Mouse (Mus musculus) erythroblast, adult 5-6 weeks (primary cell): ENCODE measurements around the gene Ssr1. TPM values are rescaled to one million over a fixed set of nuclear protein-coding genes. Genes with fewer than 3 reads are reported as not detected.
A peak's percentile ranks its signal among the peaks of the same experiment; 100 is the strongest.

Experiments
- ATAC-seq: replicated peaks from 2 replicates; pipeline ENCODE4 v1.8.0; 2016; ENCODE audit warnings: moderate number of reproducible peaks, mild to moderate bottlenecking, moderate TSS enrichment, inconsistent platforms; ENCODE audit not compliant: poor library complexity, low FRiP score, severe bottlenecking
- total RNA-seq, 2 experiments: library from RNA; stranded (forward) in 1 of 2; stranded (reverse) in 1 of 2; fragments of 150-400 nt in 1 of 2; fragments of 200-764, 138-1000 nt in 1 of 2; gene quantifications; 2 replicates each; pipeline versions ENCODE4 v1.2.3 to v1.2.4; 2015 to 2017; ENCODE audit warnings: low replicate concordance in 2 of 2

Ssr1 gene
- total RNA-seq (2015; ENCODE audit: low replicate concordance) (37.0 and 44.4 TPM in 2 replicates), total RNA-seq (2017; ENCODE audit: low replicate concordance) (37.4 and 46.7 TPM in 2 replicates)

- peak; percentile 97 for ATAC-seq
These were observed at the start of gene Ssr1 for GRCm38 (mm10) chr13:37993704-37994404. Gene Ssr1, minus strand, starts transcription at chr13:37994217.

DNA sequence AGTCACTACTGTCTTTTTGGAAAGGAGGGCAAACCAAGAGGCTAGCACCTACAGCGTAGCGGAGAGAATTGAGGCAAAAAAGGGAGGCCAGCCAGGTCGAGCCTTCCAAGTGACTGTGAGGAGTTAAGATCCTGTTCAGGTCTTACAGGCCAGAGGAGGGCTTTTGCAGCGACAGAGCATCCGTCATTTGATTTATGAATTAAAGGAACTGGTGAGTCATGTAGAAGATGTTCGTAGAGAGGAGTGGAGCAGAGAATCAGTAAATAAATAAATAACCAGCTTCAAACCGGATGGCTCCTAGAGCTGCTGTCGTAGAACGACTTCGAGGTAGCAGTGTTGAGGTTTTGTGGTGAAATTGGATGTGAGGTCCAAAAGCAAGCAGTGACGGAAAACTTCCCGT is 43.8 kb upstream of the Ssr1 start:
- peak; percentile 9; the same call in 1 of the 2 replicates for ATAC-seq

DNA sequence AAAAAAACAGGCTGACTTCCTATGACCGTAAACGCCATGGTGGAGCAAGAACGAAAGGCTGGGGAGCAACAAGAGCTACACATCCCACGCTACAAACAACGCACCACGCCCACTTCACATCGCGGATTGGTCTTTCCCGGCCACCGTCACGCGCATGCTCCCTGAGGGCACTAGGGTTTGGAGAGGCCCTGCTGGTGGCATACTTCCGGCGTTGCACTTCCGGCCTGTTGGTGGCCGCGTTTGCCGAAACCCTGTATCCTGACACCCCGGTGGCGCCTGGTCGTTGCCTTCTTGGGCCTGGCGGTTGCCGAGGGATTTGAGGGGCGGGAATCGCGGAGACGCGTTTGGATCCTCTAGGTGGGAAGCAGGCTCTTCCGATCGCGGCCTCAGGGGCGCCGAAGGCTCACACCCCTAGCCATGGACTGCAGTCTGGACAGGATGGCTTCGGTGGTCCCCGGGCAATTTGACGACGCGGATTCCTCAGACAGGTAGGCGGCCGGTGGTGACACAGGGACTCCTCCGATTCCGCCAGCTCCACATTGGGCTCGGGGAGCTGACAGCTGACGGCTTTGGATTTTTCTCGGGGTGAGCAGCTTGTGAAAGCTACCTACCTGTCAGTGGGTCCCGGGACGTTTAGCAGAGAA is 43.1 kb upstream of the Ssr1 start, which contains the start of gene Cage1:
Cage1 (minus strand) TSS at position 26 of the 644 bp plus-strand sequence.
- peak; percentile 93 for ATAC-seq

GRCm38 (mm10) chr13:38036343-38037043 is 42.5 kb upstream of the Ssr1 start, which contains the start of gene Riok1:
Gene Riok1, plus strand, starts transcription at chr13:38036995.
- peak; percentile 85 for ATAC-seq

- no peak for ATAC-seq
These were observed 34.4 kb upstream of the Ssr1 start for GRCm38 (mm10) chr13:38028407-38028806.

GRCm38 (mm10) chr13:38027618-38028248 is 33.7 kb upstream of the Ssr1 start:
- no peak for ATAC-seq

DNA sequence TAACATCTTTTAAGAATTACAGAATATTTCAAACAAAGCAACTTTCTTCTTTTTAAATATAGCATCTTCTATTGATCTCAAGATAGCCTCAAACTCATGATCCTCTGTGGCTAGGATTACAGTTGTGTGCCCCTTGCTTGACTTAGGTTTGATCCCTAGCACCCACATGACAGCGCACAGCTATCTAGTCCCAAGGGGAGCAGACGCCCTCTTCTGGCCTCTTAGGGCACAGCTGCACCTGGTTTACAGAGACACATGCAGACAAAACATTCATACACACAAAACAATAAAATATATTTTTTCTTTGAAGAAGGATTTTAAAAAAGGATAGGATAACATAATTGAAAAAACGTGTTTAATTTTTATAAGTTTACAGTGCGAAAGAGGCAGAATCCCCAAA is 31.9 kb upstream of the Ssr1 start:
- 0 out of 2 replicates have a peak, but pooled peaks have one; percentile 65 for ATAC-seq

GRCm38 (mm10) chr13:38018791-38019190 is 24.8 kb upstream of the Ssr1 start:
- no peak for ATAC-seq

DNA sequence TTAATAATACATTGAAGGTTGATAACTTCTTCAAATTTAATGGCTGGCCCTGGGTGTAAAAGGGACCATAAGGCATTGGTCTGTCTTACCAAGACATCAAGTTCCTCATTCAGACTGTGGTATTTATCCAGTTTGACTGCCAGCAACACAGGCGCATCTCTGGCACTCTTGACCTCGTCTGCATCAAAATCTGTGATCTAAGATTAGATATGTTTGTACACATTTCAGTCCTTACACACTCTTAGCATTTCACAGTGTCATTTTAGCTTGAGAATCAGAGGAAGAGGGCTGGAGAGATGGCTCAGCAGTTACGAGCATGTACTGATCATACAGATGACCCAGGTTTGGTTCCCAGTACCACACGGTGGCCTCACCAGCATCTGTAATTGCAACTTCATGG is 21.6 kb upstream of the Ssr1 start:
- ATAC-seq: no peak

- ATAC-seq: no peak
These were observed 18.4 kb upstream of the Ssr1 start for GRCm38 (mm10) chr13:38012436-38012835.

GRCm38 (mm10) chr13:38010444-38010910 is 16.5 kb upstream of the Ssr1 start:
- peak; percentile 90 for ATAC-seq

GRCm38 (mm10) chr13:38009721-38010408 is 15.8 kb upstream of the Ssr1 start:
- peak; percentile 90 for ATAC-seq

DNA sequence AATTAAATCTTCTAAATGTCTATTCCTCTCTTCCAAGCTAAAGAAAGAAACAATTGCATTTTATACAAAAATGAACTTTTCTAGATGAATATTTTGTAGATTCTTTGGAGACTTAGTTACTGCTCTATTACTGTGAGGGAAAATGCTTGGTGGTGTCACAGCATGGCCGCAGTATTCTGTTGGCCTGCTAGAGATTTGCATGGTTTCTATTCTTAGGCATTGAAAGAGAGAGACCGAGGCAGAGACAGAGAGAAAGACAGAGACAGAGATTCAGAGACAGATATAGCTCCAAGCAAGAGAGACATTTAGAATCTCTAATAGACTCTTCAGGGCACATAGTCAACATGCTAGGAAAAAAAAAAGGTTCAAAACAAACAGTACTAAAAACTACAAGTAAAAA is 14.0 kb upstream of the Ssr1 start:
- ATAC-seq: no peak

DNA sequence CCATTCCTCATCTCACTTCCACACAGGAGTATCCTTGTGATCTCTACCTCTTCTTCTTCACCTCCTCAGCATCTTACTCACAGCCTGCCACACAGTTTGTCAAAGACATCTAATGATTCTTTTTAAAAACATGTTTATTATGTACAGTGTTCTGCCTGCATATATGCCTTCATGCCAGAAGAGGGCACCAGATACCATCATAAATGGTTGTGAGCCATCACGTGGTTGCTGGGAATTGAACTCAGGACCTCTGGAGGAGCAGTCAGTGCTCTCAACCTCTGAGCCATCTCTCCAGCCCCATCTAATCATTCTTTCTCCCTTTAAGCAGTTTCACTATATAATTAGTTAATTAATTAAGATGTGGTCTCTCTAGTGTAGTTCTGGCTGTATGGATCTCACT is 8.4 kb upstream of the Ssr1 start:
- no peak for ATAC-seq

DNA sequence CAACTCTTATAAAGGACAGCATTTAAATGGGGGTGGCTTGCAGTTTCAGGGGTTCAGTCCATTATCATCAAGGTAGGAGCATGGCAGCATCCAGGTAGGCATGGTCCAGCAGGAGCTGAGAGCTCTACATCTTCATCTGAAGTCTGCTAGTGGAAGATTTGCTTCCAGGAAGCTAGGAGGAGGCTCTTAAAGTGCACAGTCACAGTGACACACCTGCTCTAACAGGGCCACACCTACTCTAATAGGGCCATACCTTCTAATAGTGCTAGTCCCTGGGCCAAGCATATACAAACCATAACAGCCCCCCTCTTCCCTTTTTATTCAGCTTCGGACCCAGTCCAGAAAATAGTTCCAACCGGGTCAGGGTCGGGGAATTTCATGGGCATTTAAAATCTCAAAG is 5.7 kb upstream of the Ssr1 start:
- ATAC-seq: peak; percentile 91

DNA sequence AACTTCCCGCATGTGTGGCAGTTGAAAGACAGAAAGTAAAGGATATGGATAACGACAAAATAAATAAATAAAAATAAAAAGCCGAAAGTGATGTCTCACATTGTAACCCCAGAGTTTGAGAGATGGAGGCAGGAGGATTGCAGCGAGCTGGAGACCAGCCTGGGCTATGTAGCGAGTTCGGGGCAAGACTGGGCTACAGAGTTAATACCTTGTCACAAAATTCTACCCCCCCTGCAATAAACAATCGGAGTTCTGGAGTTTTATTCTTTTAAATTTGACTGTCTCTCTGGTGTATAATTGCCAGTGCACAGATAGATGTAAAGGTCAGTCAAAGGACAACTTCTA is 360 bp upstream of the Ssr1 start:
- peak; percentile 23 for ATAC-seq

GRCm38 (mm10) chr13:37993376-37993703 is 677 bp downstream of the Ssr1 start:
- no peak for ATAC-seq

- ATAC-seq: peak; percentile 32; the same call in 1 of the 2 replicates
These were observed 1.2 kb downstream of the Ssr1 start for GRCm38 (mm10) chr13:37992638-37993371.

DNA sequence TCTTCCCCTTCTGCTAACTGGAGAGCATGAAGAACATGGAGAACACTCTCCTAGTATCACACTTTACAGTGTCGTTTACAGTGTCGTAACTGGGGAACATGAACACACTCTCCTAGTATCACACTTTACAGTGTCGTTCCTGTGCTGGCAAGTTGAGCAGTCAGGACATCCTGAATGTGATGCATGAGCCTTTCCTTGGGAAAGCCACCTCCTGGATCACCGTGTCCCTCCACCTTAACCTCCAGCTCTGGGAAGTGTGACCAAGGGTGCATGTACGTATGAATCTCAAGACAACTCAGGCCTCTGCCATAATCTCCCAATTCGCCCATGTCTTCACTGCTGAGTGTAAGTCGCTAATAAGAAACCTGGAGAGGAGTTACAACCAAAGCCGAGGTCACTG is 4.3 kb downstream of the Ssr1 start:
- ATAC-seq: no peak
